Mouse (Mus musculus) lung, postnatal 0 days (tissue): ENCODE data around the gene Snx3.

ENCODE experiments used
- CTCF ChIP-seq: IDR thresholded peaks from 2 replicates; pipeline ENCODE4 v1.5.1; 2016; ENCODE audit warnings: antibody characterized with exemption, mild to moderate bottlenecking
- EP300 ChIP-seq: IDR thresholded peaks from 2 replicates; pipeline ENCODE4 v1.6.1; 2016; ENCODE audit warnings: antibody characterized with exemption, mild to moderate bottlenecking, control low read depth

DNA sequence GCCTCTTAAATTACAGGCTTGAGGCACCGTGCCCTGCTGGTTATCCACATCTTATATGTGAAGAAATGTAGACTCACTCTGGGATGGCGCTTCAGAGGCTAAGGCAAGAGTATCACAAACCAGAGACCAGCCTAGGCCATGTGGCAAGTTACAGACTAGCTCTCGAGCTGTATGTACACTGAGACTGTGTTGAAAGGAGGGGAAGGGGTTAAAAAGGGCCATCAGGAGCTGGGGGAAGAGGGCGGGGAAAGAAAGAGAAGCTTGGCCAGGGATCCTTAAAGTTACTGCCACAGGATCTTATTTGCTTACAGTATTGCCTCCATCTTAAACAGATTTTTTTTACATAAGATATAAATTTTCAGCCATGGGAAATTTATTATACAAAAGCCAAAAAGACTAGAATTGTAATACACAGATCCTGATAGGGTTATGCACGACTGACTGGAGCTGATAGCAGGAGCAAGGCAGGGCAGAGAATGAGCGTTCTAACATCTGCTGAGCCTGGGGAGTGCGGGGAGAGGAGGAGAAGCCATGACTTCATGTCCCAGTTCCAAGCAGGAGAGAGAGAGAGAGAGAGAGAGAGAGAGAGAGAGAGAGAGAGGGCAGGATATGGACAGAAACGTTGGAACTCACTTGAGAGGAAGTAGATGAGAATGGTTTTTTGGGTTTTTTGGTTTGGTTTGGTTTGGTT is 13.1 kb upstream of the Snx3 start:
- no peak for TF ChIP-seq EP300
- no peak for TF ChIP-seq CTCF
